Comparison of ENCODE assay signal across 8 mouse cellular contexts in the genomic region with DNA sequence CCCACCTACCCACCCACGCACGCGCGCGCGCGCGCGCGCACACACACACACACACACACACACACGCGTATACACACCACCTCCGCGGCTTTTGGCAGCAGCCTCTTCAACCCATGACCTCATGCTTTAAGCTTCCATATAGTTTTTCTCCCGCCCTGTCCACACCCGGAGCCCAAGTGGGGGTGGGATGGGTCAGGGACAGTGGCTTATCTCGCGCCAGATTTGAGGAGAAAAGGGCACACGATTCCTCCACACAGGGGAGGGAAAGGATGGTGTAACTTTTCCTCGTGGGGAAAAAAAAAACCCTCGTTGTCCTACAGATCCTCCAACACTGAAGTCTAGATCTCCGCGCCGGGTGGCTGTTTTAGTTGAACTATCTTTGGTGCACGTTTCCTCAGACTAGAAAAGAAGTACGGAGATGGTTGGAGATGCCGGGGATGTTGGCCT.
DNase-seq lines count a peak whose midpoint lies in the region; ATAC-seq and TF ChIP-seq lines count a peak whose summit lies in the region.

No protein-coding gene starts in this region.

- peak overlapping the region; percentile 67 for H3K9ac ChIP-seq in MEL (ENCODE audit: control insufficient read depth, low read depth, low read length, poor library complexity, severe bottlenecking)
- peak overlapping the region; percentile 39; the same call in 1 of the 2 replicates for H3K9ac ChIP-seq in embryonic facial prominence, embryonic 12.5 days
- peak overlapping the region; percentile 96 for H3K9ac ChIP-seq in hindbrain, embryonic 14.5 days
- peak overlapping the region; percentile 80; the same call in 1 of the 2 replicates for H3K9ac ChIP-seq in midbrain, embryonic 12.5 days (replicated peaks)

- peaks cover 7% of the 10 kb centered on the region; the same call in 1 of the 2 replicates for H3K79me2 ChIP-seq in MEL (ENCODE audit: control insufficient read depth, insufficient read depth, low read length, poor library complexity)

- no peaks in the 10 kb centered on the region for H3K36me3 ChIP-seq in kidney, adult 2 months (ENCODE audit: control insufficient read depth, insufficient read depth, low read length)
- H3K36me3 ChIP-seq in MEL (ENCODE audit: control insufficient read depth in 1 of 2, insufficient read depth in 2 of 2, low read length in 2 of 2): peaks cover 0 to 28% of the 10 kb centered on the region in 2 experiments; a peak in 2 of 4 replicates
- no peaks in the 10 kb centered on the region for H3K36me3 ChIP-seq in embryonic facial prominence, embryonic 12.5 days
- H3K36me3 ChIP-seq in hindbrain, embryonic 14.5 days (replicated peaks; ENCODE audit: control insufficient read depth, insufficient read depth): no peaks in the 10 kb centered on the region
- no peaks in the 10 kb centered on the region for H3K36me3 ChIP-seq in midbrain, embryonic 12.5 days

- no peak overlapping the region for H3K27ac ChIP-seq in kidney, adult 2 months (ENCODE audit: insufficient read depth, low read depth, low read length)
- 0 out of 2 replicates have a peak overlapping the region, but pooled peaks have one; percentile 22 for H3K27ac ChIP-seq in MEL (ENCODE audit: control insufficient read depth, low read depth, low read length)
- H3K27ac ChIP-seq in embryonic facial prominence, embryonic 12.5 days: peak overlapping the region; percentile 99
- H3K27ac ChIP-seq in hindbrain, embryonic 14.5 days: peak overlapping the region; percentile 100
- peak overlapping the region; percentile 99 for H3K27ac ChIP-seq in midbrain, embryonic 12.5 days (replicated peaks)

- DNase-seq in kidney, adult 2 months: no peak
- DNase-seq in kidney, postnatal 14 days: no peak
- DNase-seq in MEL (ENCODE audit: low read depth, low spot score): peak; percentile 57
- DNase-seq in hindbrain, embryonic 14.5 days (ENCODE audit: low spot score): no peak
- DNase-seq in thymus, postnatal 0 days (ENCODE audit: low spot score): peak; percentile 32
- no peak for DNase-seq in Muller cell, postnatal 12 days (ENCODE audit: inconsistent ontology term)

- TF ChIP-seq EP300 in MEL (IDR thresholded peaks at IDR 0.05; ENCODE audit: low read depth in 1 of 2, low read length in 2 of 2): no peak

- 16% methylated on average over 27 of the region's 27 CpGs for WGBS in kidney, adult 2 months
- WGBS in embryonic facial prominence, embryonic 12.5 days: 2% methylated on average over 27 of the region's 27 CpGs
- WGBS in hindbrain, embryonic 14.5 days: under 1% methylated on average over 27 of the region's 27 CpGs
- 1% methylated on average over 27 of the region's 27 CpGs for WGBS in midbrain, embryonic 12.5 days

- peak overlapping the region; percentile 62 for H3K4me3 ChIP-seq in kidney, adult 2 months (ENCODE audit: insufficient read depth, low read depth, low read length)
- H3K4me3 ChIP-seq in MEL (ENCODE audit: control insufficient read depth in 1 of 2, insufficient read depth in 1 of 2, low read depth in 2 of 2, low read length in 2 of 2): peak overlapping the region; percentile 51 to 73
- H3K4me3 ChIP-seq in embryonic facial prominence, embryonic 12.5 days: peak overlapping the region; percentile 73
- peak overlapping the region; percentile 71 for H3K4me3 ChIP-seq in hindbrain, embryonic 14.5 days (replicated peaks; ENCODE audit: low read length)
- H3K4me3 ChIP-seq in midbrain, embryonic 12.5 days: peak overlapping the region; percentile 71

- no peak for TF ChIP-seq CTCF in kidney, adult 2 months (conservative IDR thresholded peaks at IDR 0.05; ENCODE audit: insufficient read depth, insufficient read length, low read depth, low read length)
- TF ChIP-seq CTCF in MEL (IDR thresholded peaks at IDR 0.05 in 2 of 3, conservative IDR thresholded peaks at IDR 0.05 in 1 of 3; ENCODE audit: control insufficient read depth in 1 of 3, insufficient read depth in 1 of 3, low read depth in 2 of 3, low read length in 3 of 3, poor library complexity in 1 of 3, severe bottlenecking in 1 of 3): no peak

- H3K27me3 ChIP-seq in kidney, adult 2 months (replicated peaks; ENCODE audit: control insufficient read depth, insufficient read depth, low read length): no peaks in the 10 kb centered on the region; the same call in 1 of the 2 replicates
- no peaks in the 10 kb centered on the region; a peak in 2 of 4 replicates for H3K27me3 ChIP-seq in MEL (ENCODE audit: control insufficient read depth in 1 of 2, insufficient read depth in 2 of 2, low read length in 2 of 2)
- no peaks in the 10 kb centered on the region for H3K27me3 ChIP-seq in embryonic facial prominence, embryonic 12.5 days
- H3K27me3 ChIP-seq in hindbrain, embryonic 14.5 days (ENCODE audit: control insufficient read depth, insufficient read depth, low read length): no peaks in the 10 kb centered on the region
- no peaks in the 10 kb centered on the region; the same call in 1 of the 2 replicates for H3K27me3 ChIP-seq in midbrain, embryonic 12.5 days

- TF ChIP-seq RAD21 in MEL (IDR thresholded peaks at IDR 0.05; ENCODE audit: low read depth, low read length): no peak

- ATAC-seq in embryonic facial prominence, embryonic 12.5 days (ENCODE audit: insufficient number of reproducible peaks, insufficient read depth, low FRiP score, low TSS enrichment): no peak
- no peak for ATAC-seq in hindbrain, embryonic 14.5 days (ENCODE audit: low FRiP score)
- ATAC-seq in midbrain, embryonic 12.5 days (ENCODE audit: low FRiP score, low read depth): no peak

- 0 out of 2 replicates have a peak, but pooled peaks cover 3% of the 10 kb centered on the region for H3K4me1 ChIP-seq in kidney, adult 2 months (ENCODE audit: control insufficient read depth, insufficient read depth, low read length)
- peaks cover 9 to 33% of the 10 kb centered on the region in 2 experiments for H3K4me1 ChIP-seq in MEL (ENCODE audit: control insufficient read depth in 1 of 2, insufficient read depth in 2 of 2, low read length in 2 of 2)
- peaks cover 20% of the 10 kb centered on the region for H3K4me1 ChIP-seq in embryonic facial prominence, embryonic 12.5 days
- H3K4me1 ChIP-seq in hindbrain, embryonic 14.5 days (replicated peaks; ENCODE audit: control insufficient read depth, insufficient read depth, low read length): peaks cover 28% of the 10 kb centered on the region
- H3K4me1 ChIP-seq in midbrain, embryonic 12.5 days: peaks cover 27% of the 10 kb centered on the region

- TF ChIP-seq POLR2A in kidney, adult 2 months (IDR thresholded peaks at IDR 0.05; ENCODE audit: low read depth, low read length): no peak
- TF ChIP-seq POLR2A in MEL (IDR thresholded peaks at IDR 0.05; ENCODE audit: control insufficient read depth in 1 of 2, insufficient read depth in 1 of 2, low read depth in 1 of 2, low read length in 2 of 2, poor library complexity in 1 of 2): no peak

- H3K9me3 ChIP-seq in MEL (replicated peaks; ENCODE audit: insufficient read depth, low read length): no peaks in the 10 kb centered on the region
- H3K9me3 ChIP-seq in embryonic facial prominence, embryonic 12.5 days: no peaks in the 10 kb centered on the region
- no peaks in the 10 kb centered on the region for H3K9me3 ChIP-seq in hindbrain, embryonic 14.5 days (ENCODE audit: control insufficient read depth, low read length)
- H3K9me3 ChIP-seq in midbrain, embryonic 12.5 days: no peaks in the 10 kb centered on the region

- H3K4me2 ChIP-seq in embryonic facial prominence, embryonic 12.5 days (replicated peaks): peak overlapping the region; percentile 77
- H3K4me2 ChIP-seq in hindbrain, embryonic 14.5 days (replicated peaks): peak overlapping the region; percentile 96
- H3K4me2 ChIP-seq in midbrain, embryonic 12.5 days (replicated peaks): peak overlapping the region; percentile 61

TF ChIP-seq in MEL, 35 proteins besides CTCF, POLR2A, EP300 and RAD21:
- no peak; the same call in 1 of the 2 replicates for TF ChIP-seq NELFE (IDR thresholded peaks at IDR 0.05; ENCODE audit: low read depth, low read length)
- no peak for TF ChIP-seq POLR2AphosphoS5 (IDR thresholded peaks at IDR 0.05; ENCODE audit: borderline replicate concordance, low read depth, low read length)
- TF ChIP-seq BHLHE40 (IDR thresholded peaks at IDR 0.05; ENCODE audit: borderline replicate concordance, low read depth, low read length): no peak; the same call in 1 of the 2 replicates
- TF ChIP-seq ZC3H11A (IDR thresholded peaks at IDR 0.05; ENCODE audit: low read depth, low read length): no peak
- no peak for TF ChIP-seq MYB (IDR thresholded peaks at IDR 0.05; ENCODE audit: low read depth, low read length)
- TF ChIP-seq JUND (IDR thresholded peaks at IDR 0.05; ENCODE audit: low read depth, low read length): no peak
- no peak for TF ChIP-seq UBTF (IDR thresholded peaks at IDR 0.05; ENCODE audit: borderline replicate concordance, insufficient read depth, low read depth, low read length)
- peak; percentile 50; the same call in 1 of the 2 replicates for TF ChIP-seq NRF1 (IDR thresholded peaks at IDR 0.05; ENCODE audit: insufficient read depth, low read depth, low read length, poor library complexity, severe bottlenecking)
- TF ChIP-seq TAL1 (IDR thresholded peaks at IDR 0.05; ENCODE audit: low read length): no peak

Comparison
In these comparisons a context has a peak if more than half of its experiments do, and no peak if none do; other contexts are left out.
1. DNase-seq: peak in MEL (single experiment) and thymus, postnatal 0 days (single experiment); none in kidney, adult 2 months (single experiment), kidney, postnatal 14 days (single experiment), hindbrain, embryonic 14.5 days (single experiment) and Muller cell, postnatal 12 days (single experiment).
2. H3K9ac ChIP-seq: peak in every context shown above with its lines; median percentile 96 in hindbrain, embryonic 14.5 days; 80 in midbrain, embryonic 12.5 days; 67 in MEL; 39 in embryonic facial prominence, embryonic 12.5 days.
3. Peak in every context shown above with its lines, with median percentiles within 50 percentile points of each other: H3K4me3 ChIP-seq and H3K4me2 ChIP-seq.